Mouse (Mus musculus): ENCODE measurements at regions not wholly inside any gene's neighbourhood (a gene's known extent, or its start where the extent isn't known, plus 50 kb on each side); places are given as distances from the start of the nearest gene placed in this dataset.
A peak's percentile ranks its signal among the peaks of the same experiment; 100 is the strongest.

DNA sequence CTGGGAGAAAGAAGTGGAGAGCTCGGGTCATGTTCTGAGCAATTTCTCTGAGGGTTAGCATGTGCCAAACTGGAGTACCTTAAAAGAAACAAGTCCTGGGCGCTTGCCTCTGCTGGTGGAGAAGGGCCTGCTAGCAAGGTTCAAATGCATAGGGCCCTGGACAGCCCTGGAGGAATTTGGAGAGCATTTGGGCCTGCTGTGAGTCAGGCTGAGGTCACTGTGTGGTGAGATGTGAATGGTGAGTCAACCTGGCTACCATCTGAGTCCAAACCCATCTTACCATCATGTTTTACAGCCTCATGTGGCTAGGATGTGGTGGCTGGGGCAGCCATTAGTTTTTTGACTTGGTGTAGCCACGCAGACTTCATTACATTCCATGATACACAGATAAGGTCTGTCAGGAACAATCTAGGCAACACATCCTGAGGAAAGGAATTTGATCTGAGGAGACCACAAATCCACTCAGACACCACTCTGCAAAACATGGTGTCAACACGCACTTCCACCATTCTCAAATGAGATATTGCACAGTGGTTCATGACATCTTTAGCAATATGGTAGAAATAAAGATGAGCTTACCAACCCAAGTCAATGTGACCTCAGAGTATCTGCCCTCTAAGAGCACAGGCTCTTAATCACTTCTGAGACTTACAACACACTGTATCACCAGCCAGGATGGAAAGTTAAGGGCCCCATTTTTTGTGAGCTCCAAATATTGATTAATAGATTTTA lies 83.1 kb downstream of the Thbs2 start:
- no peak for DNase-seq

DNA sequence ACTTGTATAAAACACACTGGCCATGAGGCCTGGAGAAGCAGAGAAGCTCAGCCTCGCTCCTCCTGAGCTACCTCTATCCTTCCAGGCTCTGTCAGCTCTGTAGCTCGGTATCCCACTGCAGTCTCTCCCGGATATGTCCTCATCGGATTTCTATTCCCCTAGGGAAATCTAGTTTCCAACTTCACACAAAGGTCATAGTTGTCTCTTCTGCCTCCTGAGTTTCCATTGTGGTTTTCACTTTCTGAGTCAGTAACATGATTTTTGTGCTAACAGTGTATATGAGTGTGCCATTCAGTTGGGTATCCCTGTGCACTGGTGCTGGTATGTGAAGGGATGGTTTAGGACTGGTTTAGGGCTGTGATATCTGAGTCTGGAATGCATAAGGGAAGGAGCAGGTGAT lies 85.2 kb downstream of the Thbs2 start:
- no peak for DNase-seq

DNA sequence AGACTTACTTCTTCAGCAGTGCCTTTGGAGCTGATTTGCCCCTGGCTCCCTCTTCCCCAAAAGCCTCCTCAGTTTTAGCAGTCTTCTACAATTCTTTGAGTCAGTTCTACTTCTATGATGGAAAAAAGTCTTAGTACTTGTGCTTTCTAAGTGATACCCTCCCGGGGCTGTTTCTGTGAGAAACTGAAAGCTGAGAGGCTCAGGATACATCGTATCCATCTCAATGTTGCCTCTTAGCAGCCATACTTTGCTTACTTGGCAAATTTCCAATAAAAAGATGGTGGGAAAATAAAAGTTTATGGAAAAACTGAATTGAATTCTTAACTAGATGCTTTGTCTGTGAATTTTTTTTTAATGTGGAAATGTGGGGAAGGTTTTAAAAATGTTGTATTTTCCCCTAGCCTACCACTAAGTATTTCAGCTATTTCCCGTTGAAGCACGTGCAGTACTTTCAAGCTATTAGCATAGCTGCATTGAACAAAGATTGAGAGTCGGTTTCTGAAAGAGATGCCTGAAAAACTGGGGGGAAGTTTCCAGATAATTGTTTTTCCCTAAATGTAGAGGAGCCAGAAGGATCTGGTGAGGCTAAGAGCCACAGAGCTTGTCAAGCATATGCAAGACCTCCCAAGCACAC lies 87.6 kb downstream of the Thbs2 start:
- DNase-seq, result no peak

DNA sequence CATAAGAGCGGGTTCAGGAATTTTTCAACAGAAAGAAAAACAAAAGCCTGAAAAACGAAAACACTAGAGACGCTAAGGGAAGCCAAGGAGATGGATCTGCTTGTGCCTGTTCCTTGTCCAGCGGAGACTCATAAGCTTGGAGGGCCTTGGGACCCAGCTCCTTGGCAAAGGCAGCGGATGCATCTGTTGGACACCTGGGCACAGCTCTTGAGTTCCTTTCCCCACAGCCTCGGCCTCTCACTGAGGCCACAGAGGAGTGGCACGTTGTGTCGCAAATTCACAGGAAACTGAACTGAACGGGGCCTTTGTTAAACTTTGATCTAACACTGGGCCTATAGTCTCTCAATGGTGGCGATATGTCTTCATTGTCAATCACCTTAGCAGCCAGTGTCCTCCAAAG lies 94.4 kb downstream of the Thbs2 start:
- DNase-seq, result no peak

DNA sequence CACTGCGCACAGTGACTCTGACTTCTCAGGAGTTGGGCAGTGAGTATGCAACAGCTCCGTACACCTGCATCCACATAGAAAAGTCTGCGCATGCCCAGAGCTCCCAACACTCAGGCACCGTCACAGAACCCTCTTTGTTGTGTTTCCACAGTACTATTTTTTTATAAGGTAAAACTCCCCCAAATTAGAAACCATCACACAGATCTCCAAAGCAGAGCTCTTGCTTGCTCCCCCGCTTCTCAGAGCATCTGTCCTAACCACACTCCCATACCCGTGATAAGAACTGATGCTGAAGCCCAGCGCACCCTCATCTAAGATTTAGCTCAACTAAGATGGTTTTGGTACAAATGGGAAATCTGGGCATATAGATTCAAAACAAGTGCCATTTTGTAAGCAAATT lies 97.6 kb downstream of the Thbs2 start:
- no peak for DNase-seq

DNA sequence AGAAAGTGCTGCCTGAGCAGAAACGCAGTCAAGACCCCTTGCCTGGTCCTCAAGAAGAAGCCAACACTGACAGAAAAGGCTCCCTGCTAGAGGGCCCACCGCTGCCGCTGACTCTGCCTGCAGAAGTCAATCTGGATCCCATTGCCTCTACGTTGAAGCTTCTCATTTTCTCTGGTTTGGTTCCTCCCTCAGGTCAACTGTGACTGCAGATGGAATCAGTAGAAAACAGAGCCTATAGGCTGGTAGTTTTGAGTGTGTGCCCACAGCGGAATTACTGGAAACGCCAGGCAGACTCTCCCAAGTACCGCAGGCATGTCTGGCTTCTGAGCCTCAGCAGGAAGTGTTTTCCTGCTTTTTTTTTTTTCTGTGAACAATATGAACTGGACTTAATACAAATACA lies 98.5 kb downstream of the Thbs2 start:
- no peak for DNase-seq

DNA sequence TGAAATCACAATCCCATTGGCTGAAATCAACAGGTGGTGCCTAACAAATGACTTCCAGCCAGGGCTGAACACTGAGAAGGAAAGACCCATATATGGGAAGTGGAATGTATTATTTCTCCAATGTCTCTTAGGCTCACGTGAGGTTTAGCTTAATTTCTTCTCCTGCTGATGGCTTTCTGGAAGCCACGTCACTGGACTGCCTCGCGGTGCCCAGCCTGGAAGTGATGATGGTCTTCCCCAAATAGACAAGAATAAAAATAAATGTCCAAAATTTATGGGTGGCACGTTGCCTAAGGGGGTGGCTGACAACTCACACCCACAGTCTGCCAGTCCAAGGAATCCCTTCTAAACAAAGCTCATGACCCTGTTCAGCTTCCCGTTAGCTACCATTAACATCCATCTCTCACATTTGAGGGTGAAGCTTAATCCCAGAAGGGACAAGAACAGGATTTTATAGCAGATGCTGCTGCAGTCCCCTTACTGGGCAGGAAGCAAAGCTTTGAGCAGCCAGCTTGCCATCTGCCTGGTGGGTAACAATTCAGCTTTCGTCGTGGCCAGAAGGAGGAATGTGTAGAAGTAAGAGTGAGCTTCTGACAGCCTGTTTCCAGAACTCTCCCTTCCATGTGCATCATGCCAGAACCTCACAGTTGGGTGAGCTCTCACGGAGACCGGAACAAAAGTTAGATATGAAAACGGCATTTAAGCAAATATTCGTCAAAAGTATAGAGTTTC lies 105.8 kb downstream of the Thbs2 start:
- DNase-seq, result peak; percentile 34

DNA sequence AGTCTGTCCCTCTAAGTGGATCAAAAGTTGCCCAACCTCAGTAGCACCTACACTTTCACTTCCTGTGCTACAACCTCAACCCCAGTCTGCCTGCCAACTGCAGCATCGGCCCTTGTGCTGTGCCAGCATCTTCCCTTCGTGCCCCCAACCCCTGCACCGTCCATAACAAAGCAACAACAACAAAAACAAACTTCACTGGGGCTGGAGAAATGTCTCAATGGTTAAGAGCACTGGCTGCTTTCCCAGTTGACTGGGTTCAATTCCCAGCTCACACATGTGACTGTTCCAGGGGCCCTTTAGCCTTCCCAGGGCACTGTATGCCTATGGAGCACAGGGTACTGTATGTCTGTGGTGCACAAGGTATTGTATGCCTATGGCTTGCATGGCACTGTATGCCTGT lies 114.4 kb downstream of the Thbs2 start:
- no peak for DNase-seq

DNA sequence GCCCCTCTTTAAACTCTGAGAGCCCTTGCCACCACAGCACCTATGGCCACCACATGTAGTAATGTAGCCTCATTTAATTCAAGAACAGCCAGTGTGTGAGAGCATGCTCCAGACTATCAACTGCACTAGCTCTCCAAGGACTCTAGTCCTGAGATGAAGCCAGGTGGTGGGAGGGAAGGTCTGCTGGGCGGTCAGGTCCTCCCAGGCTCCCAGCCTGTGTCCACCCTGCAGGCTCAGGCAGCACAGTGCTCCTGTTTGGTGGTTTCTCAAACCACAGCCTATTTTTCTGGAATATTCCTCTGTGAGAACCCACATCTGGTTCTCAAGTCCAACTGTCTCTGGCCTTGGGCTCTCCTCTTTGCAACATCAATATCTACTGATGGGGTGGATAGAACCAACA lies 115.3 kb downstream of the Thbs2 start:
- DNase-seq, result no peak

DNA sequence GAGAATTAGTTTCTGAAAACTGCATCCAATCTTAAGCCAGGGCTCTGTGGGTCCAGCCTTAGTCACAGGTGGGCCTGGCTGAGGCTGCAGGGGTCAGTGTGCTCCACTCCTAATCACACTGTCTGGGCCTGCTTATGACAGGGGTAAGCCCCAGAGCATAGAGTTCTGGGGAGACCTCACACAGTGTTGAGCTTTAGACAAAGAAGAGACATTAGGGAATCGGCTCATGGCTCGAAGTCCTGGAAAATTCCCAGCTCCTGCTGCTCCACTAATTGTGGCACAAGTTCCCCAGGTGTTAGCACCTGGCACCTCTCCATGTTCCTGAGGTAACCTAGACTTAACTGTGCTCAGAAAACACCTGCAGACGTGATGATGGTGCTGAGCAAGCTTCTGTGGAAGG lies 115.8 kb downstream of the Thbs2 start:
- DNase-seq, result no peak

DNA sequence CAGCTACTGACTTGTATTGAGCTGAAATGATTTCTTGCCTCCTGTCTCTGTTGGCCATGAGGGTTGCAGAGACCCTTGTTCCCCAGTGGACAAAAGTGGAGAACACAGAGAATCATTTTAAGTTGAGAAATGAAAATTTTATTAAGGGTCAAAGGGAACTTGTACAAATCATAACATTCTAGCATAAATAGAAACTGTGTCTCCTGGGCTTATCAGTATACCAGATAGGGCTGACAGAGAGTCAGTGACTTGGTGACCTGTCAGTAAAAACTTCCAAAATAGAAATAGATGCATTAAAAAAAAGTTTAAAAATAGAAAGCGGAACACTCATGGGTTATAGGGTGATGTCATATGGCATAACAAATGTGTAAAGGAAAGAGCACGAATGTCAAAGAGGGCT lies 117.9 kb downstream of the Thbs2 start:
- DNase-seq, result no peak

DNA sequence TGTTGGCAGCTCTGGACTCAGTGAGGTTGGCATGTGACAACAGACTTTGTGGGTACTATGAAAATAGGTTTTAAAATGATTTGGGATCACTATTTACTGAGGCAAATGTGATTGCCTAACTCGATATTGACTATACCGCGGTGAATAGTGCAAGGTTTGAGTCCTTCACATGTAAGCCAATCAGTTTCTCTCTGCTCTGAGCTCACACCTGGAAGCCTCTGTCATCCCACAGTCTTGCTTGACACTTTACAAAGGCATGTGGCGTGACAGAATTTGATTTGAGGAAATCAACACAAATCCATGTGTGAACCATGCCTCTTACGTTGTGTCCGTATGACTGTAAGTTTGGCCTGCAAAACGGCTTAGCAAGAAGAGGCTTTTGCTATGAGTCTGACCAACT lies 122.9 kb downstream of the Thbs2 start:
- no peak for DNase-seq

DNA sequence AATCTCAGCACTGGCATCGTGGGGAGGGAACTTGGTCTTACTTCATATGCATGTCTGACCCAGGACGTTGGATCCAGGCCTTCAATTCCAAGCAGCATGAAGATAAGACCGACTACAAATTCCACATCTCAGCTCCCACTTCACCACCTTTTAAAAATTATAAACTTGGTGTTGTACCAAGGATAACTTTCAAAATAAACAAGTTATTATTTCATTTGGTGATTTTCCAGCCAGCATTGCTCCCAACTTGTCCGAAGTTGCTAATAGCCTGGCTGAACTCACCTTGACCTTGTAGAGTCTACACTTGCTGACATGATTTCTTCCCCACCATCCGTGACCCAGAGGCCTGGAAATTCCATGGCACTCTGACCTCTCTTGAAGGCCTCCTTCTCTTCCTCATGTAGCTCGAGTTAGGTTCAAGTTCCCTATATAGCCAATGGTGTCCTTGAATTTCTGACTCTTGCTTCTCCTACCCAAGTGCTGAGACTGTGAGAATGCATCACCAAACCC lies 123.7 kb downstream of the Thbs2 start:
- DNase-seq, result no peak

DNA sequence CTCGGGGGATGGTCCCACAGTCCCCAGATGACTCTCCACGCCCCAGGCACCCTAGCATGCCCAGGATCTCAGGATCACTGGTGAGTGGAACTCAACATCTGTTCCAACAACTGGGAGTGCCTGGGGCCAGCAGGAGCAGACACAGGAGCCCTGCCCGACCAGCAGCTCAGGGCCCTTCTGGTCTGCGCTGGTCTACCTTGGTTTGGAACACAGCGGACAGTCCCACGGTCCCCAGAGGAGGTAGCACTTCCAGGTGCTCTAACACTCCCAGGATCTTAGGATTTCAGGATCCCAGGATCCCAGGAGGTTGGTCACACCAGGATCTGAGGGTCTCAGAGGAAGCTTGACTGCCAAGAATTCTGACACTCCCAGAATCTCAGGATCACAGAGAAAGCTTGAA lies 131.8 kb downstream of the Thbs2 start:
- DNase-seq, result no peak

DNA sequence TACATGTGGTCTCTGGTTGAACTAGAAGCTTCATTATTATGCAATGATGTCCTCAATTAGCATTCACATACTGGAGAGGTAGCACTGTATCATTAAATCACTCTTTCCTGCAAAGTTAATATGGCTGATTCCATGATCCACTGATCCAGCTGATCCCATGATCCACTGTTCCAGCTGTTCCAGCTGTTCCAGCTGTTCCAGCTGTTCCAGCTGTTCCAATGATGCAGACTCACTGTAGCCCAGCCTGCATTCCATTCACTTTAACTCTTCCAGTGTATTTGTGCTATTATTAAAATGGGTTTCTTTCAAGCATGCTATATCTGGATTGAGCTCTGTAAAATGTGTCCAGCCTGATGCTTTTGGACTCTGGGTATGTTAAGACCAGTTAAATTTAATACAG lies 136.8 kb downstream of the Thbs2 start:
- no peak for DNase-seq

DNA sequence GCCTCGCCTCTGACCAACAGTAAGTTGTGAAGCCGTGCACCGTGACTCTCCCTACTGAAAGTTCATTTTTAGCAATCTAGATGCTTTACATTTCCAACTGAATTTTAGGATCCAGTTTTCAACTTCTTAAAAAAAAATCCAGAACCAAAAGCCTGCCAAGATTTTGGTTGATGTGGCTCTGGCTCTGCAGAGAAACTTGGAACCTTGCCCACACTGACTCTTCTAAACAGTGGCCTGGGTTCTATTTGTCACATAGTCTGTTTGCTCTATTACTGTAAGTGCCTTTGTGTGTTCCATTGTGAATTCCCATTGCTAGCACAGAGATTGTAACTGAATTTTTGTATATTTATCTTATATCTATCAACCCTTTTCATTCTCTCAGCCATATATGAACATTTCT lies 140.8 kb downstream of the Thbs2 start:
- no peak for DNase-seq

DNA sequence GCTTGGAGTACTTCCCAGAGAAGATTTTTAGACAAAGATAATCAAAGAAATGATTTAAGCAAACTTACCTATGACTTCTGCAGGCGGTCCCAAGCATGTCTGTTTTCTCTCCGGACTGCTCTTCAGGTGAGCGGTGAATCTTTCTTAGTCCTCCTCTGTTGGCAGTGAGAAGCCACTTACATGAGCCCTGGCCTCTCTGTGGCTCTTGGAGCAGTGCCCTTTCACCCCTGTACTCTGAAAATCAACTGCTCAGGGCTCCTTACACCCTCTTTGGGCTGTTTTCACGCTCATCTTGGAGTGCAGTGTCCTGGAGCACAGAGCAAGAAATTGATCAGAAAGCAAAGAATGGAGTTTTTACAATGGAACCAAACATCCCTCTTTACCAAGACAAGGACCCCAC lies 142.0 kb downstream of the Thbs2 start:
- no peak for DNase-seq

DNA sequence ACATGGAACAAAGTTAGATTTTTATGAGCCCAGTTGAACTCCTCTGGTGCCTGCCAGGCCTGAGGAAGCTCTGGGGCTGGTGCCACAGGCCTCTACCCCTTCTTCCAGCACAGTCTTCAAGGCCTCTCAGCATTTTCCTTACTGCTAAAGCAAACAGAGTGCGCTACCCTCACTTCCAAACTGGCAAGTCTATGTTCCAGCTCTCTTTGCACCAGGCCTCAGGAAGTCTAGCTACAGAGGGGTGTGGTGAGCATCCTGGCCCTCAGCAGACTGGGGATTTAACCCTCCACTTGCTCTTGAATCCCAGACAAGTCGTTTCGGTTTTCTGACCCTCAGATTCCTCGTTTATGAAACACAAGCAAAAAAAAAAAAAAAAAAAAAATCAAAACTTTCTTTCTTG lies 142.4 kb downstream of the Thbs2 start:
- DNase-seq, result no peak

DNA sequence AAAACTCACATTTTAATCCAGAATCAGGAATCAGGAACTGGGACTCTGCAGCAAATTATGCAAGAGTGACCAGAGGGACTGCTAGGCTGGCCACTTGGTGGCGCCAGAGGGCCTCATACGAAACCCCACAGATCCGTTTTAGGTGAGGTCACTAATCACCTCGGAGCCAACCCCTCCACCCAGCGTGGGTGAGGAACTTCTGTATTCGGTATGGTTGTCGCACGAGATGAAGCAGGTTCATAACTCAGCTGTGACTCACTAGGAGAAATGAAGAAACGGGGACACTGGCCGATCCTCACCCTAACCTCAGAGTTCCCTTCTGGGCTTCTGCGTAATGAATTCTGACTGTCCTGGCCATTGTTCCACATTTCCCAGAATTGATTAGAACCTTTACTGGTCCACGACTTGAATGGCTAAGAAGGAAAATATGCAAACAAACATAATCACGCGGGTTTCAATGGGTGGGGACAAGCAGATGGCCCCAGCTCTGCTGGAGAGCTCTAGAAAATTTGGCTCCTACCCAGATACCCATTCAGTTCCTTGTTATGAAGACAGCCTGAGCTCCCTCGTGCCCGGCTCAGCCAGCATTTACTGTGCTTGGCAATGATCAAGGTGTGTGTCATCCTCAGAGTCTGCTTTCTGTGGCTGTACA lies 148.1 kb downstream of the Thbs2 start:
- peak; percentile 59 for DNase-seq

DNA sequence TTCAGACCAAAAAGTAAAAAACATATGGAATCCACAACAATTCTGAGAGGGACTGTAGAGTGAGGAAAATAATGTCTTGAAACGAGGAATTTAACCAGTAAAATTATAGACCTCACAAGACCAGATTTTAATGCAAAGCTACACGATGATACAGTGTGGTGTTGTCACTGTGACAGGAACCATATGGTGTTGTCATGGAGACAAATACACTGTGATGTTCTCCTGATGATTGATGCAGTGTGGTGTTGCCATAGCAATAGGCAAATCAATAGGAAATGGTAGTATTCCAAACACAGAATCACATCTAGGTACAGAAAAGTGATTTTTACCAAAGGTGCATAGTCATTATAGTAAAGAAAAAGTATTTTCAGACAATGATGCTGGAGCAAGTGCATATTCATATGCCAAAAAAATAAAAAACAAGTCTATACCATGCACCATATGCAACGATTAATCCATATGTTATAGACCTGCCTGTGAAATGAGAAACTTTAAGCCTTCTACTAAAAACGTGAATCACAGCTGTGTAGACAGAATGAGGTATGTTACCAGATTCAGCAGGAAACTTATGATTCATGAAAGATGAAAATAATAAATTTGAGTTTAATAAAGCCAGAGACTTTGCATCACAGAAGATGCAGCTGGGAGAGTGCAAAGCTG lies 149.6 kb downstream of the Thbs2 start:
- DNase-seq, result no peak

DNA sequence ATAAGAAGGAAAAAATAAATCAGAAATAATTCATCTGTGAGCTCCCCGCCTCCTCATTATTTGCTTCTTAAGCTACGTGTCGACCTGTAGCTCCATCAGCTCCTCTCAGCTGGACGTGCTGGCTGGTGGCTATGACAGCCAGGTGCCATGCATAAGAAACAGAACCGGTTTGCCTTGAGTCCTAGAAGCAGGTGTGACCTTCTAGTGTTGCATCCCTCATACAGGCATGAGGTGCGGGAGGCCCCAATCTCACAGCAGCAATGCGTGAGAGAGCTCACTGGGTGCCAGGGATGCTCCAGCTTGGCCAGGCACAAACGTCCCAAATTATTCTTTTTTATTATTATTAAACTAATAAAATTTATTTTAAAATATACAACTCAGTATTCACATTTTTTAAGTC lies 153.0 kb downstream of the Thbs2 start:
- DNase-seq, result no peak

DNA sequence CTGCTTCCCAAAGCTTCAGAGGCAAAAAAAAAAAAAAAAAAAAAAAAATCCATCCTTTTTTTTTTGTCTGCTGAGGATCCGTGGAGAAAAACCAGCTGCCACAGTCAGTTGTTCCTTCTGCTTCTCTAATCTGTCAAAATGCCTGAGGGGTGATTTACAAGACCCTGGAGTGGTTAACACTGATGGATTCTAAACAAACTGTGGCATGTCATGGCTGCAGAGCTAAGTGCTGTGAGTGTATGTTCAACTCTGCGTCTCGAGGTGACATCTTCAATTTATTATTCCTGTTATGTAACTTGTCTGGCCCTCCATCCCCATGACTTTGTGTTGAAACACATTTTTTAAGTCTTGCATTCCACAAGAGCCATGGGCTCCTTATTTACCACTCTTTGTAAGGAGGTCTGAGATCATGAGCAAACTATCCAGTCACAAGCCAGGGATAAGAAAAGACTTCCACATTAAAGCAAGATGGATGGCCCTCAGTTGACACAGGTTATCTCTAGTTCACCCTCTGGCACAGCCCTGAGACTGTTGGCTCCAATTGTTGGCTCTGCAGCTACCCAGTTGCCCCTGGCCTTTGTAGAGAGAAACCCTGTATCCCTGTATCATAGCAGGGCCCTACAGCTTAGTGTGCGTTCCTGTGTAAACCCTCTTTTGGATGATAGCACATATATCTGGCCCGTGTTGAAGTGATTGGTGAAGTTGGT lies 153.6 kb downstream of the Thbs2 start:
- no peak for DNase-seq
